Mouse (Mus musculus) E14TG2a.4 (cell line): ENCODE results near the gene Rab19.

Experiments
- CTCF ChIP-seq: conservative IDR thresholded peaks from 2 replicates; pipeline ENCODE4 v1.5.1; 2014; ENCODE audit warnings: low read length
- NANOG ChIP-seq: IDR thresholded peaks from 2 replicates; pipeline ENCODE4 v1.6.1; 2014; ENCODE audit warnings: borderline replicate concordance, low read length, mixed read lengths
- POU5F1 ChIP-seq: IDR thresholded peaks from 2 replicates; pipeline ENCODE4 v1.6.1; 2014; ENCODE audit warnings: low read length, borderline replicate concordance

- TF ChIP-seq CTCF (no peak), NANOG (peak; percentile 57; the same call in 1 of the 2 replicates), POU5F1 (no peak)
Observed at GRCm38 (mm10) chr6:39433174-39433573, 52.2 kb downstream of the Rab19 start.
